8 mouse cellular contexts compared by ENCODE assay signal in the genomic region with DNA sequence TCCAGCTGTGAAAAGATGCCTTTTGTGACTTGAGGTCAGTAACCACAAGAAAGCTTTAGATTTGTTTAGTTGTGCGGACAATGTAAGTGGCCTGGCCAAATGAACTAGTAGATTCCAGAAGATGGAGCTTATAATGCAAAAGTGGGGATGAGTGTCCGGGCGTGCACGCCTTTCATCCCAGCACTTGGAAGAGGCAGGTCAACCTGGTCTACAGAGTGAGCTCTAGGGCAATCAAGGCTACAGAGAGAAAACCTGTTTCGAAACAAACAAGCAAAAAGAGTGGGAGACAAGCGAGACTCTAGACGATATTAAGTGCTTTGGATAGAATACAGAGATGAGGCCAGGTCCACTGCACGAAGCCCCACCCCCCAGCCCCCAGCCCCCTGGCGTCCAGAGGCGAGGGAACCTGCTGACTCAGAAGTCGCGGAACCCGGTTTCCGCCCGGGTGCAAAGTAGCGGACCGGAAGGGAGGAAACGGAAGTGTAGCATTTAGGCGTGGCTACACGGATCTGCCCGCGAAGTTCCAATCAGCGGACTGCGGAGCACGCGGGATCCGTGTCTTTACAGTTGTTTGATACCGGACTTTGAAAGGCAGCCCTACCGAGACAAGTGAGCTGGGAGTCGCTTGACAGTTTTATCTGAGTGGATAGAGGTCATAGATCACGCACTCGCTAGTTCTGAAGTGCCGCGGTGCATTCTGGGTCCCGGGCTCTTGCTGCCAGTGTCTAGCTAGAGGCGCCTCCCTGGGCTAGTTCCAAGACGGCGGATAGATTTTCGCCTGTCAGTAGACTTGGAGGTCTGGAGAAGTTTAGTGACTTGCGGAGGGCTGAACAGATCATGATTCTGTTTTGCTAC. TPM values are rescaled to one million over a fixed set of nuclear protein-coding genes. Genes with fewer than 3 reads are reported as not detected.
DNase-seq lines count a peak whose midpoint lies in the region; ATAC-seq and TF ChIP-seq lines count a peak whose summit lies in the region.

A gene (plus strand): TSS at position 492 of the 855 bp plus-strand sequence.

- H3K27me3 ChIP-seq in CH12.LX (replicated peaks): peaks cover 21% of the 10 kb centered on the region
- H3K27me3 ChIP-seq in forebrain, embryonic 12.5 days: peaks cover 25% of the 10 kb centered on the region; the same call in 1 of the 2 replicates
- H3K27me3 ChIP-seq in heart, postnatal 0 days (ENCODE audit: control insufficient read depth, insufficient read depth, low read length): peaks cover 12% of the 10 kb centered on the region
- H3K27me3 ChIP-seq in liver, postnatal 0 days (ENCODE audit: insufficient read depth, low read length): peaks cover 6% of the 10 kb centered on the region
- no peaks in the 10 kb centered on the region for H3K27me3 ChIP-seq in neural tube, embryonic 14.5 days (ENCODE audit: control insufficient read depth, insufficient read depth, low read length)

- peaks cover 14% of the 10 kb centered on the region for H3K79me2 ChIP-seq in CH12.LX (replicated peaks; ENCODE audit: control insufficient read depth, extremely low read depth, insufficient read depth, poor library complexity, severe bottlenecking)

- dilution Hi-C loops in CH12.LX (cut with MboI; ENCODE audit: extremely low pct_ligation_motif_present, extremely low pct_unique_long_range_greater_than_20kb, low sequenced_read_pairs): no loop called here

- no peak for TF ChIP-seq EP300 in CH12.LX (IDR thresholded peaks at IDR 0.05; ENCODE audit: low read length)
- no peak for TF ChIP-seq EP300 in heart, postnatal 0 days (IDR thresholded peaks at IDR 0.05; ENCODE audit: low read depth)
- TF ChIP-seq EP300 in liver, postnatal 0 days (IDR thresholded peaks at IDR 0.05; ENCODE audit: low read depth): no peak

- 7% methylated on average over 40 of the region's 40 CpGs for WGBS in forebrain, embryonic 12.5 days
- 5% methylated on average over 40 of the region's 40 CpGs for WGBS in heart, postnatal 0 days
- WGBS in liver, postnatal 0 days (ENCODE audit: insufficient replicate concordance): 5% methylated on average over 40 of the region's 40 CpGs
- 7% methylated on average over 40 of the region's 40 CpGs for WGBS in neural tube, embryonic 14.5 days

- peak within 1 kb of the TSS; percentile 72 for H3K9ac ChIP-seq in CH12.LX (ENCODE audit: insufficient read depth, low read depth)
- peak within 1 kb of the TSS; percentile 75 for H3K9ac ChIP-seq in forebrain, embryonic 12.5 days
- peak within 1 kb of the TSS; percentile 54 for H3K9ac ChIP-seq in heart, postnatal 0 days (replicated peaks; ENCODE audit: low read depth, low read length)
- peak within 1 kb of the TSS; percentile 68 for H3K9ac ChIP-seq in liver, postnatal 0 days (replicated peaks)
- peak within 1 kb of the TSS; percentile 25 for H3K9ac ChIP-seq in neural tube, embryonic 14.5 days (replicated peaks; ENCODE audit: low read depth, low read length)

- H3K9me3 ChIP-seq in CH12.LX (replicated peaks; ENCODE audit: low read length): no peaks in the 10 kb centered on the region
- H3K9me3 ChIP-seq in forebrain, embryonic 12.5 days: no peaks in the 10 kb centered on the region
- H3K9me3 ChIP-seq in heart, postnatal 0 days (replicated peaks; ENCODE audit: control insufficient read depth, low read length): no peaks in the 10 kb centered on the region
- H3K9me3 ChIP-seq in liver, postnatal 0 days (ENCODE audit: low read length): no peaks in the 10 kb centered on the region
- H3K9me3 ChIP-seq in neural tube, embryonic 14.5 days (ENCODE audit: control insufficient read depth, low read length): no peaks in the 10 kb centered on the region

- peak; percentile 91 for TF ChIP-seq POLR2A in CH12.LX (IDR thresholded peaks at IDR 0.05; ENCODE audit: low read depth, low read length)

- H3K36me3 ChIP-seq in CH12.LX (replicated peaks in 1 of 2; ENCODE audit: control insufficient read depth in 1 of 2, insufficient read depth in 1 of 2, low read length in 1 of 2): peaks cover 24 to 35% of the 10 kb centered on the region in 2 experiments
- peaks cover 26% of the 10 kb centered on the region for H3K36me3 ChIP-seq in forebrain, embryonic 12.5 days (replicated peaks)
- H3K36me3 ChIP-seq in heart, postnatal 0 days (replicated peaks; ENCODE audit: control insufficient read depth, insufficient read depth, low read length): peaks cover 26% of the 10 kb centered on the region
- peaks cover 25% of the 10 kb centered on the region for H3K36me3 ChIP-seq in liver, postnatal 0 days (replicated peaks; ENCODE audit: insufficient read depth, low read length)
- H3K36me3 ChIP-seq in neural tube, embryonic 14.5 days (ENCODE audit: control insufficient read depth, insufficient read depth, low read length): peaks cover 14% of the 10 kb centered on the region; the same call in 1 of the 2 replicates

- TF ChIP-seq CTCF in CH12.LX (conservative IDR thresholded peaks at IDR 0.05 in 1 of 2, IDR thresholded peaks at IDR 0.05 in 1 of 2; ENCODE audit: low read depth in 2 of 2, low read length in 2 of 2): no peak
- TF ChIP-seq CTCF in heart, postnatal 0 days (IDR thresholded peaks at IDR 0.05; ENCODE audit: low read depth): 0 out of 2 replicates have a peak, but pooled peaks have one; percentile 6
- peak; percentile 13; the same call in 1 of the 2 replicates for TF ChIP-seq CTCF in liver, postnatal 0 days (IDR thresholded peaks at IDR 0.05; ENCODE audit: low read depth)

- DNase-seq in CH12.LX (ENCODE audit: extremely low read depth): peak; percentile 90
- DNase-seq in c-Kit-positive CD71-positive TER-119-negative erythroid progenitor cells, embryonic 14.5 days (ENCODE audit: low read depth): peak; percentile 79
- peak; percentile 80 for DNase-seq in heart, postnatal 0 days (ENCODE audit: low spot score)
- DNase-seq in kidney, postnatal 4 days: peak; percentile 88 to 91
- peak; percentile 89 for DNase-seq in liver, postnatal 0 days
- peak; percentile 86 for DNase-seq in testis, postnatal 10 days (ENCODE audit: low spot score)

- ATAC-seq in forebrain, embryonic 12.5 days (ENCODE audit: low FRiP score): peak; percentile 92
- ATAC-seq in heart, postnatal 0 days (ENCODE audit: insufficient read depth, low read depth): peak; percentile 93
- peak; percentile 94 for ATAC-seq in liver, postnatal 0 days
- ATAC-seq in neural tube, embryonic 14.5 days (ENCODE audit: low read depth): peak; percentile 94

- peak within 1 kb of the TSS; percentile 64 to 79 (median 73) for H3K4me3 ChIP-seq in CH12.LX (replicated peaks in 1 of 3; ENCODE audit: low read depth in 2 of 3, low read length in 2 of 3, poor library complexity in 1 of 3)
- H3K4me3 ChIP-seq in forebrain, embryonic 12.5 days (replicated peaks): peak within 1 kb of the TSS; percentile 59
- peak within 1 kb of the TSS; percentile 74 for H3K4me3 ChIP-seq in heart, postnatal 0 days (ENCODE audit: low read depth, low read length)
- H3K4me3 ChIP-seq in liver, postnatal 0 days (ENCODE audit: low read depth, low read length): peak within 1 kb of the TSS; percentile 60
- H3K4me3 ChIP-seq in neural tube, embryonic 14.5 days (ENCODE audit: low read depth, low read length): peak within 1 kb of the TSS; percentile 52

- in situ Hi-C loops in CH12.LX (cut with MboI; ENCODE audit: low pct_ligation_motif_present, low pct_unique_long_range_greater_than_20kb, low sequenced_read_pairs): loop anchor here (10.0 kb wide), 1 partner anchor 135 kb away; a partner anchor contains a TSS

- no peak; the same call in 1 of the 2 replicates for TF ChIP-seq RAD21 in CH12.LX (IDR thresholded peaks at IDR 0.05; ENCODE audit: low read depth, low read length)

- peak within 1 kb of the TSS; percentile 63; the same call in 1 of the 2 replicates for H3K27ac ChIP-seq in CH12.LX (ENCODE audit: insufficient read depth, low read depth)
- H3K27ac ChIP-seq in forebrain, embryonic 12.5 days: peak within 1 kb of the TSS; percentile 75
- peak within 1 kb of the TSS; percentile 81 for H3K27ac ChIP-seq in heart, postnatal 0 days (ENCODE audit: low read depth)
- peak within 1 kb of the TSS; percentile 90 for H3K27ac ChIP-seq in liver, postnatal 0 days (ENCODE audit: low read depth)
- peak within 1 kb of the TSS; percentile 41; the same call in 1 of the 2 replicates for H3K27ac ChIP-seq in neural tube, embryonic 14.5 days (ENCODE audit: low read depth, low read length)

- H3K4me2 ChIP-seq in CH12.LX (ENCODE audit: insufficient read depth, low read depth, poor library complexity, severe bottlenecking): peak within 1 kb of the TSS; percentile 92
- peak within 1 kb of the TSS; percentile 62 for H3K4me2 ChIP-seq in forebrain, embryonic 12.5 days
- peak within 1 kb of the TSS; percentile 59 for H3K4me2 ChIP-seq in heart, postnatal 0 days (ENCODE audit: low read depth, low read length)
- H3K4me2 ChIP-seq in liver, postnatal 0 days (ENCODE audit: low read depth, low read length): peak within 1 kb of the TSS; percentile 83
- peak within 1 kb of the TSS; percentile 49 for H3K4me2 ChIP-seq in neural tube, embryonic 14.5 days (ENCODE audit: low read depth, low read length)

- peaks cover 8 to 20% of the 10 kb centered on the region in 2 experiments for H3K4me1 ChIP-seq in CH12.LX (ENCODE audit: control insufficient read depth in 1 of 2, insufficient read depth in 2 of 2)
- peaks cover 19% of the 10 kb centered on the region for H3K4me1 ChIP-seq in forebrain, embryonic 12.5 days
- peaks cover 10% of the 10 kb centered on the region for H3K4me1 ChIP-seq in heart, postnatal 0 days (ENCODE audit: control insufficient read depth, insufficient read depth)
- peaks cover 7% of the 10 kb centered on the region for H3K4me1 ChIP-seq in liver, postnatal 0 days (ENCODE audit: insufficient read depth)
- peaks cover 7% of the 10 kb centered on the region; the same call in 1 of the 2 replicates for H3K4me1 ChIP-seq in neural tube, embryonic 14.5 days (ENCODE audit: control insufficient read depth, insufficient read depth, low read length)

TF ChIP-seq in CH12.LX, 34 proteins besides CTCF, POLR2A, EP300 and RAD21 (continues in another document):
- TF ChIP-seq SMC3 (IDR thresholded peaks at IDR 0.05; ENCODE audit: low read depth, low read length): no peak
- peak; percentile 87 for TF ChIP-seq HCFC1 (IDR thresholded peaks at IDR 0.05; ENCODE audit: low read depth, low read length)
- TF ChIP-seq CHD1 (IDR thresholded peaks at IDR 0.05; ENCODE audit: low read depth, low read length): no peak
- TF ChIP-seq ZNF384 (IDR thresholded peaks at IDR 0.05; ENCODE audit: low read depth, low read length): no peak
- TF ChIP-seq MAX (IDR thresholded peaks at IDR 0.05; ENCODE audit: low read length): peak; percentile 85
- peak; percentile 81 for TF ChIP-seq NELFE (IDR thresholded peaks at IDR 0.05; ENCODE audit: low read depth, low read length)

RNA-seq across cellular contexts. Expression of the gene that starts here (rescaled TPM):
- 65.4 and 83.8 TPM in 2 replicates for total RNA-seq in CH12.LX (2012; rRNA removed)
- 67.6 and 74.9 TPM in 2 replicates for total RNA-seq in CH12.LX (2014; rRNA removed)
- polyA plus RNA-seq in CH12.LX (2012; ENCODE audit: insufficient read length, low read depth): 70.7 and 89.2 TPM in 2 replicates
- 59.1 and 67.3 TPM in 2 replicates for polyA plus RNA-seq in forebrain, embryonic 12.5 days (2016; fragmentation: Nextera tagmentation; extraction: Ambion mirVana)
- 27.4 and 53.1 TPM in 2 replicates for total RNA-seq in heart, postnatal 0 days (2014; rRNA removed; ENCODE audit: low replicate concordance)
- 7.6 and 10.0 TPM in 2 replicates for polyA plus RNA-seq in heart, postnatal 0 days (2015; fragmentation: Nextera tagmentation; extraction: Ambion mirVana)
- polyA plus RNA-seq in liver, postnatal 0 days (2015; fragmentation: Nextera tagmentation; extraction: Ambion mirVana): 8.5 and 9.9 TPM in 2 replicates
- 37.4 and 43.9 TPM in 2 replicates for polyA plus RNA-seq in neural tube, embryonic 14.5 days (2014; fragmentation: Nextera tagmentation; extraction: Ambion mirVana)

Comparison
In these comparisons a context has a peak if more than half of its experiments do, and no peak if none do; other contexts are left out.
1. Peak in every context shown above with its lines: DNase-seq, ATAC-seq, H3K4me3 ChIP-seq and H3K27ac ChIP-seq.
2. H3K9ac ChIP-seq: peak in every context shown above with its lines; median percentile 75 in forebrain, embryonic 12.5 days; 72 in CH12.LX; 68 in liver, postnatal 0 days; 54 in heart, postnatal 0 days; 25 in neural tube, embryonic 14.5 days.
3. CTCF ChIP-seq: peak in heart, postnatal 0 days (single experiment) and liver, postnatal 0 days (single experiment); none in CH12.LX (0 of 2).